Mouse (Mus musculus) megakaryocyte, embryonic 14.5 days (primary cell): Measurements from ENCODE around the gene Cacna1h.

Source experiments
- FLI1 ChIP-seq: IDR thresholded peaks from 2 replicates; pipeline ENCODE4 v1.6.1; 2012; ENCODE audit warnings: low read length, inconsistent platforms, mixed read lengths
- GATA1 ChIP-seq: IDR thresholded peaks from 3 replicates; pipeline ENCODE4 v1.6.1; 2012; ENCODE audit warnings: mixed read lengths, low read length, inconsistent platforms, borderline replicate concordance

- TF ChIP-seq GATA1 (no peak), FLI1 (no peak)
Observed at GRCm38 (mm10) chr17:25341490-25341889, 92.1 kb downstream of the Cacna1h start.
